Mouse (Mus musculus): ENCODE measurements around the gene Pgm5.

GRCm38 (mm10) chr19:24785056-24785675 is 76.5 kb downstream of the Pgm5 start:
- TF ChIP-seq POLR2A (IDR thresholded peaks at IDR 0.05; ENCODE audit: borderline replicate concordance, low read depth, low read length) = no peak
- no peak for TF ChIP-seq CTCF (IDR thresholded peaks at IDR 0.05; ENCODE audit: low read depth, low read length)

Data from bone marrow macrophage, adult 2 months (primary cell).